Mouse (Mus musculus) neural tube, embryonic 13.5 days (tissue): ENCODE measurements around the gene Kcnc3. TPM values are rescaled to one million over a fixed set of nuclear protein-coding genes. Genes with fewer than 3 reads are reported as not detected.

Experiments
- ATAC-seq: fragments of 200-750 bp; cut with Nextera tagmentation; 2 replicates; pipeline ENCODE4 v1.8.0; 2017; ENCODE audit warnings: low read depth, mild to moderate bottlenecking, moderate TSS enrichment, moderate library complexity
- H3K27ac ChIP-seq: fragments of 300-500 bp; sonication (generic); replicated peaks from 2 replicates; pipeline ENCODE4 v1.5.1; 2015; ENCODE audit warnings: moderate library complexity, mild to moderate bottlenecking, inconsistent platforms
- H3K27me3 ChIP-seq: fragments of 300-500 bp; sonication (generic); 2 replicates; pipeline ENCODE4 v1.6.1; 2015; ENCODE audit warnings: mild to moderate bottlenecking, inconsistent platforms
- H3K36me3 ChIP-seq: fragments of 300-500 bp; sonication (generic); 2 replicates; pipeline ENCODE4 v1.6.1; 2015; ENCODE audit warnings: mild to moderate bottlenecking, inconsistent platforms
- H3K4me1 ChIP-seq: fragments of 300-500 bp; sonication (generic); replicated peaks from 2 replicates; pipeline ENCODE4 v1.6.1; 2015; ENCODE audit warnings: inconsistent platforms
- H3K4me2 ChIP-seq: fragments of 300-500 bp; sonication (generic); 2 replicates; pipeline ENCODE4 v1.6.1; 2015; ENCODE audit warnings: inconsistent platforms, mild to moderate bottlenecking, moderate library complexity
- H3K4me3 ChIP-seq: fragments of 300-500 bp; sonication (generic); 2 replicates; pipeline ENCODE4 v1.5.1; 2015; ENCODE audit warnings: mild to moderate bottlenecking, inconsistent platforms
- H3K9ac ChIP-seq: fragments of 300-500 bp; sonication (generic); 2 replicates; pipeline ENCODE4 v1.6.1; 2015; ENCODE audit warnings: moderate library complexity, mild to moderate bottlenecking, inconsistent platforms
- H3K9me3 ChIP-seq: fragments of 300-500 bp; sonication (generic); 2 replicates; pipeline ENCODE4 v1.6.1; 2016; ENCODE audit warnings: inconsistent platforms
- WGBS: fragments of 180-500 bp; shearing (Covaris S2); methylation state at CpG from one replicate; pipeline ENCODE4 v1.1.7; 2015; 5-methylcytosine and 5-hydroxymethylcytosine counted together
- polyA plus RNA-seq: library from polyadenylated mRNA; unstranded; fragments of >200 nt; fragmentation: Nextera tagmentation; extraction: Ambion mirVana; gene quantifications from 2 replicates; pipeline ENCODE4 v1.2.1, GENCODE M21; 2015

Kcnc3 gene
- polyA plus RNA-seq: 4.7 and 5.2 TPM in 2 replicates

GRCm38 (mm10) chr7:44590402-44591347 is at the start of gene Kcnc3:
Gene Kcnc3, plus strand, starts transcription at chr7:44590664.
- Histone ChIP-seq H3K36me3 (peaks cover 4% of the 10 kb centered on the region), H3K27ac (peak within 1 kb of the TSS; percentile 82), H3K9me3 (no peaks in the 10 kb centered on the region), H3K4me3 (peak within 1 kb of the TSS; percentile 64), H3K4me2 (peak within 1 kb of the TSS; percentile 92), H3K27me3 (peaks cover 39% of the 10 kb centered on the region), H3K4me1 (peaks cover 77% of the 10 kb centered on the region), H3K9ac (peak within 1 kb of the TSS; percentile 84)
- WGBS: under 1% methylated on average over 80 of the region's 80 CpGs
- ATAC-seq: peak; percentile 92

GRCm38 (mm10) chr7:44542555-44542954 is 47.9 kb upstream of the Kcnc3 start:
- Histone ChIP-seq H3K4me2 (no peak overlapping the region), H3K27ac (no peak overlapping the region), H3K4me1 (peaks cover 5% of the 10 kb centered on the region), H3K4me3 (no peak overlapping the region), H3K9me3 (no peaks in the 10 kb centered on the region), H3K36me3 (peaks cover 45% of the 10 kb centered on the region), H3K9ac (no peak overlapping the region), H3K27me3 (no peaks in the 10 kb centered on the region)
- no peak for ATAC-seq
- 96% methylated on average over 11 of the region's 11 CpGs for WGBS

DNA sequence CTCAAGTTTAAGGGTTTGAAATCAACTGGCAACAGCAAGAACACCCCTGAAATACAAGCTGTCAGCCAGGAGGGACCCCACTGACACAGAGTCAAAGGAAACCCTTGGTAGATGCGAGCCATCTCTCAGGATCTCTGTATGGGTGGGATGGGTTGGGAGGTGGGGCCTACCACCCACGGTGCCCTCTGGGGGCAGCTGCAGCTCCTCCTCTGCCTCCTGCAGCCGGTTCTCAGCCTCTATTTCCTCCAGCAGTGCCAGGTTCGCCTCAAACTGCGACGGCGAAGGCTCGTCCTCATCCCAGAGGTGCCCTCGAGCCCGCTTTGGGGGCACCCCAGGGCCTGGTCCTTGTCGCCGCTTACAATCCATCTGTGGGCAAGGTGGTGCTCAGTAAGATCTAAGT is 47.4 kb upstream of the Kcnc3 start:
- ATAC-seq: no peak
- 83% methylated on average over 12 of the region's 12 CpGs for WGBS
- H3K4me2 ChIP-seq: no peak overlapping the region

GRCm38 (mm10) chr7:44546274-44546673 is 44.2 kb upstream of the Kcnc3 start:
- Histone ChIP-seq H3K27me3 (no peaks in the 10 kb centered on the region), H3K36me3 (peaks cover 33% of the 10 kb centered on the region), H3K4me1 (peaks cover 15% of the 10 kb centered on the region), H3K9me3 (no peaks in the 10 kb centered on the region), H3K9ac (no peak overlapping the region), H3K4me2 (no peak overlapping the region), H3K27ac (no peak overlapping the region), H3K4me3 (no peak overlapping the region)
- whole genome bisulfite sequencing: 95% methylated on average over 3 of the region's 3 CpGs
- no peak for ATAC-seq

More for the DNA sequence above, 47.4 kb upstream of the Kcnc3 start:
- H3K36me3 ChIP-seq: peaks cover 43% of the 10 kb centered on the region
- peaks cover 11% of the 10 kb centered on the region for H3K4me1 ChIP-seq
- H3K9ac ChIP-seq: no peak overlapping the region
- H3K27ac ChIP-seq: no peak overlapping the region
- no peaks in the 10 kb centered on the region for H3K27me3 ChIP-seq
- no peaks in the 10 kb centered on the region for H3K9me3 ChIP-seq
- no peak overlapping the region for H3K4me3 ChIP-seq

- H3K4me2 ChIP-seq: peak overlapping the region; percentile 94; the same call in 1 of the 2 replicates
- no peaks in the 10 kb centered on the region for H3K9me3 ChIP-seq
- peak overlapping the region; percentile 74 for H3K9ac ChIP-seq
Measured at GRCm38 (mm10) chr7:44547041-44547440, 43.4 kb upstream of the Kcnc3 start.

GRCm38 (mm10) chr7:44547725-44548124 is 42.7 kb upstream of the Kcnc3 start:
- no peaks in the 10 kb centered on the region for H3K27me3 ChIP-seq
- no peak for ATAC-seq
- peak overlapping the region; percentile 74 for H3K9ac ChIP-seq
- H3K4me1 ChIP-seq: peaks cover 22% of the 10 kb centered on the region
- H3K4me3 ChIP-seq: peak overlapping the region; percentile 57
- H3K9me3 ChIP-seq: no peaks in the 10 kb centered on the region
- 20% methylated on average over 5 of the region's 5 CpGs for WGBS
- H3K27ac ChIP-seq: no peak overlapping the region
- H3K4me2 ChIP-seq: peak overlapping the region; percentile 94
- peaks cover 33% of the 10 kb centered on the region for H3K36me3 ChIP-seq

More at GRCm38 (mm10) chr7:44547041-44547440, 43.4 kb upstream of the Kcnc3 start:
- Histone ChIP-seq H3K27ac (no peak overlapping the region), H3K27me3 (no peaks in the 10 kb centered on the region), H3K36me3 (peaks cover 33% of the 10 kb centered on the region), H3K4me1 (peaks cover 15% of the 10 kb centered on the region), H3K4me3 (0 out of 2 replicates have a peak overlapping the region, but pooled peaks have one; percentile 57)
- ATAC-seq: no peak
- WGBS: 93% methylated on average over 13 of the region's 13 CpGs

- H3K9me3 ChIP-seq: no peaks in the 10 kb centered on the region
- H3K9ac ChIP-seq: peak within 1 kb of the TSS; percentile 74
- under 1% methylated on average over 43 of the region's 43 CpGs for WGBS
- H3K27me3 ChIP-seq: no peaks in the 10 kb centered on the region
- H3K4me3 ChIP-seq: peak within 1 kb of the TSS; percentile 57
- H3K4me2 ChIP-seq: peak within 1 kb of the TSS; percentile 94
- H3K4me1 ChIP-seq: peaks cover 27% of the 10 kb centered on the region
- ATAC-seq: peak; percentile 87
- peaks cover 33% of the 10 kb centered on the region for H3K36me3 ChIP-seq
- 0 out of 2 replicates have a peak within 1 kb of the TSS, but pooled peaks have one; percentile 63 for H3K27ac ChIP-seq
Measured at GRCm38 (mm10) chr7:44548497-44549087, 41.9 kb upstream of the Kcnc3 start, which contains the start of gene Pold1. Gene Pold1, minus strand, starts transcription at chr7:44548849.

DNA sequence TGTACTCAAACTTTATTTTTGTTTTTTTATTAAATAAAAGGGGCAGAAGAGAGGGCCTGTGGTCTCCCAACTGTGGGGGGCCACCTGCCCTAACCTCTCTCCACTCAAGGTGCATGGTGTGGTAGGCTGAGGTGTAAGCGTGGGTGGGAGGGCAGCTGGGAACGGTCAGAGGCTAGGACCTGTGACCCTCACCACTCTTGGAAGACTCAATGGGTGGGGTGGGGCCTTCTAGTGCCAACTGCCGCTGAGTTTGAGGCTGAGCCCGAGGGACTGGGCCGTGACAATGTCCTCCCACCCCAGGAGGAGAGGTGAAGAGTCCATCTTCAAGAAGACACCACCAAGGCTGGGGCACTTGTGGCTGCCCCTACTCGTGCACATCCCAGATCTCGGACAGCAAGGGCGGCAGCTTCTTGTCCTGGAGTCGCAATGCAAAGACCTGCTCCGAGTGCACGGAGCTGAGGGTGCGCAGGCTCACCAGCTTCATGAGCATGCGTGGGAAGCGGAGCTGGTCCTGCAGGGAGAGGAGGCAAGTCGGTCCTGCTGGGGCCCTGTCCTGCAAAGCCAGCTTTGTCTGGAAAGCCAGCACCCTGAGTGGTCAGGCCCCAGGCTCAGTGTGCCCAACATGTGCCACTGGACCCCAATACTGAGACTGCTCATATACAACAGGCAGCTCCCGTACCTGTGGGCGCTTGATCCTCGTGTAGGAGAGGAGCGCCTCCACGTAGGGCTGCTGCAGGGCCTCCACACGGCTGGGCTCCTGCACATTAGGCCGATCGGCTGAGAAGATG is 40.6 kb upstream of the Kcnc3 start:
- H3K36me3 ChIP-seq: peaks cover 33% of the 10 kb centered on the region
- no peak overlapping the region for H3K4me3 ChIP-seq
- no peaks in the 10 kb centered on the region for H3K27me3 ChIP-seq
- no peak overlapping the region for H3K4me2 ChIP-seq
- ATAC-seq: no peak
- no peaks in the 10 kb centered on the region for H3K9me3 ChIP-seq
- H3K27ac ChIP-seq: no peak overlapping the region
- peaks cover 32% of the 10 kb centered on the region for H3K4me1 ChIP-seq
- 95% methylated on average over 23 of the region's 23 CpGs for WGBS
- peak overlapping the region; percentile 8; the same call in 1 of the 2 replicates for H3K9ac ChIP-seq

GRCm38 (mm10) chr7:44550409-44550678 is 40.1 kb upstream of the Kcnc3 start:
- H3K36me3 ChIP-seq: peaks cover 33% of the 10 kb centered on the region
- ATAC-seq: no peak
- no peaks in the 10 kb centered on the region for H3K9me3 ChIP-seq
- peaks cover 32% of the 10 kb centered on the region for H3K4me1 ChIP-seq
- peak overlapping the region; percentile 8; the same call in 1 of the 2 replicates for H3K9ac ChIP-seq
- WGBS: 95% methylated on average over 12 of the region's 12 CpGs
- no peaks in the 10 kb centered on the region for H3K27me3 ChIP-seq
- H3K4me2 ChIP-seq: no peak overlapping the region
- H3K4me3 ChIP-seq: no peak overlapping the region
- no peak overlapping the region for H3K27ac ChIP-seq

DNA sequence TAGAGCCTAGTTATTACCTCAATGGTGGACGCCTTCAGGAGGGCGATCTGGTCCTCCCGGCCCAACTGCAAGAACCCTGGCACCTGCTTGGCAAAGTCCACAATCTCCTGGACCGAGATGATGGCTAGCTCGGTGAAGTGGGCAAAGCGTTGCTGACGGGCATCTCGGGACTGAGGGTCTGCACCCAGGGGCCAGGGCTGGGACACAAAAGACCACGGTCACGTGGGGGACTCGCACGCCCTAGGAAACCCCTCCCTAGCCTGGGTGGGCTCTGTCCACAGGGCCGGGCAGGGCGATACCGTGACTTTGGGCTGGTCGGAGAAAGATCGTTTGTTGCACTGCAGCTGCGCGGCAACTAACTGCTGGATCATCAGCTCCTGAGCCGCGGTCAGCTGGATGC is 39.2 kb upstream of the Kcnc3 start:
- H3K27ac ChIP-seq: no peak overlapping the region
- H3K36me3 ChIP-seq: peaks cover 33% of the 10 kb centered on the region
- no peak overlapping the region for H3K4me3 ChIP-seq
- no peak overlapping the region for H3K4me2 ChIP-seq
- WGBS: 93% methylated on average over 21 of the region's 21 CpGs
- 0 out of 2 replicates have a peak, but pooled peaks cover 5% of the 10 kb centered on the region for H3K27me3 ChIP-seq
- peaks cover 32% of the 10 kb centered on the region for H3K4me1 ChIP-seq
- H3K9me3 ChIP-seq: no peaks in the 10 kb centered on the region
- H3K9ac ChIP-seq: no peak overlapping the region
- no peak for ATAC-seq

GRCm38 (mm10) chr7:44551731-44552130 is 38.7 kb upstream of the Kcnc3 start:
- H3K27ac ChIP-seq: no peak overlapping the region
- no peaks in the 10 kb centered on the region for H3K9me3 ChIP-seq
- no peak for ATAC-seq
- 0 out of 2 replicates have a peak, but pooled peaks cover 8% of the 10 kb centered on the region for H3K27me3 ChIP-seq
- peaks cover 33% of the 10 kb centered on the region for H3K36me3 ChIP-seq
- no peak overlapping the region for H3K4me3 ChIP-seq
- no peak overlapping the region for H3K9ac ChIP-seq
- no peak overlapping the region for H3K4me2 ChIP-seq
- WGBS: 74% methylated on average over 22 of the region's 22 CpGs
- peaks cover 32% of the 10 kb centered on the region for H3K4me1 ChIP-seq
